Mouse (Mus musculus): Measurements from ENCODE around the gene Dmgdh. TPM values are rescaled to one million over a fixed set of nuclear protein-coding genes. Genes with fewer than 3 reads are reported as not detected.
A peak's percentile ranks its signal among the peaks of the same experiment; 100 is the strongest.

Gene Dmgdh
- 0.26 TPM in 1 of 2 replicates, not detected in the other for polyA plus RNA-seq (2015; fragmentation: Nextera tagmentation; extraction: Ambion mirVana)

DNA sequence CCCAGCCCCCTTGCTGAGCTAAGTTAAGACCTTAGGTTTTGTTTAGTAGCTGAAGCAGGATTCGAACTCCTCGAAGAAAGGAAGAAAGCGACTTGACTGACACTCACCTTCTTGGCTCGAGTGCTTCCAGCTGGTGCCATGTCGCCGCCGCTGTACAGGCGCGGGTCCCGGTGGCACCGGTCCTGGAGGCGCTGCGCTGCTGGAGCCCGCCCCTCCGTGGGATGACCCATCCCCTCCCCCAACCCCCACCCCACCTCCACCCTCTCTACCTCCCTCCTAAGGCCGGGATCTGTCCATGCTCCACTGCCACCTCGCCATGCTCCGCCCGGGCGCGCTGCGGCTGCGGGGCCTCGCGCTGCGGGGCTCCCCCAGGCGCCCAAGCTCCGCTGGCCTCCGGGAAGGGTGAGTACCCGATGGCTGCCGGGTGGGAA lies at the start of gene Dmgdh, which contains the start of gene Bhmt2:
Dmgdh (plus strand) TSS at position 303 of the 431 bp plus-strand sequence.
Bhmt2 (minus strand) TSS at position 172 of the 431 bp plus-strand sequence.
- WGBS = 3% methylated on average over 23 of the region's 31 CpGs
- H3K4me3 ChIP-seq (ENCODE audit: low read length) = no peak within 1 kb of the TSS

DNA sequence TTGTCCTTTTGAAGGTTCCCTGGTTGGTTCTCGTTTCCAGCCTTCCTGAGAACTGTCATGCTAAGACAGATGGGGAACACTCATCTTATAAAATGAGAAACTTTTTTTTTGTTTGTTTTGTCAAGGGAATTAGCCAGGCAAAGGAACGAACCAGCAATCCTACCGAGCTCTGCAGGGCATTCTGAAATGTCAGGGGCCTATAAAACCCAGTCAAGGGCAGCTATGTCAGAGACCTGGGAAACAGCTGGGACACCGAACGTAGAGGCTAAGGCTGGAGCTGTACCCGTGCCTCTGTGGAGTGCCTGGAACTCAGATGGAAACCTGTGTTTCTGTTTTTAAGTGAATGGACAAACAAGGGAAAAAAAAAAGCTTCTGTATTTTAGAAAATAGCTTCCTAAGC lies 45.4 kb upstream of the Dmgdh start:
- WGBS = 19% methylated on average over 6 of the region's 6 CpGs
- H3K27ac ChIP-seq (ENCODE audit: low read length) = no peak overlapping the region
- no peak for ATAC-seq (ENCODE audit: low read depth)

More for the DNA sequence above, at the start of gene Dmgdh, which contains the start of gene Bhmt2:
- peak within 1 kb of the TSS; percentile 42 for H3K4me2 ChIP-seq (ENCODE audit: low read depth, low read length)
- ATAC-seq (ENCODE audit: low read depth) = no peak
- H3K27me3 ChIP-seq (ENCODE audit: control insufficient read depth, insufficient read depth, low read depth, low read length) = peaks cover 11% of the 10 kb centered on the region; the same call in 1 of the 2 replicates
- H3K4me1 ChIP-seq (replicated peaks; ENCODE audit: control insufficient read depth, insufficient read depth, low read length) = no peaks in the 10 kb centered on the region
- H3K9me3 ChIP-seq (ENCODE audit: control insufficient read depth, low read length) = no peaks in the 10 kb centered on the region
- no peak within 1 kb of the TSS for H3K9ac ChIP-seq (ENCODE audit: low read length)
- H3K36me3 ChIP-seq (ENCODE audit: control insufficient read depth, insufficient read depth, low read length) = no peaks in the 10 kb centered on the region
- H3K27ac ChIP-seq (ENCODE audit: low read length) = no peak within 1 kb of the TSS

DNA sequence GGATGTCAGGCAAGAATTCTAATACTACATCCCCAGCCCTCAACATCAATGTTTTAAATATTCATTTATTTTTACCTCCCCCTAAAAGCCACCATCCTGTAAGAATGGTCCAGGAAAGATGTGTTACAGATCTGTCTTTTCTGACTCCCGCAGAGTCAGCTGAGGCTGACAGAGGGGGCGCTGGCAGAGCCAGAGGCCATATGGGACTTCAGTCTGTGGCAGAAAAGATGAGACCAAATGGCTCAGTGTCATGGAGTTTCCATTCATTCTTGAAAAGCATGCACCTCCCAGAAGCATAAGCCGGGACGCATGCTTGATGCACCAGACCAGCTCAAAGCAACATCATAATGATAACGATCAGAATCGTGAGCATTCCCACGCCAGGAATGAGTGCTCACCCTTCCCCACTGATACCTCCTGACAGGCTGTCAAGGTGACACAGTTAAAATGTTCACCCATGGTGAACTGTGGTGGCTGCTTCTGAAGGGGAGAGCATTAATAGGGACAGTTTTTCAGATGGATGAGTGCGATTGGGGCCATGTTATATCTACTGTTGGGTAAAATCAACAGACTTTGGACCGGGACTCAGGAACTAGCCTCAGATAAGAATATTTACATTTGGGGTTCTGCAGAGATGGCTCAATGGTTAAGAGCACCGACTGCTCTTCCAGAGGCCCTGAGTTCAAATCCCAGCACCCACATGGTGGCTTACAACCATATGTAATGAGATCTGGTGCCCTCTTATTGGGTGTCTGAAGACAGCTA lies 43.1 kb upstream of the Dmgdh start:
- 57% methylated on average over 10 of the region's 10 CpGs for WGBS
- H3K4me3 ChIP-seq (ENCODE audit: low read length) = no peak overlapping the region
- no peak overlapping the region for H3K4me2 ChIP-seq (ENCODE audit: low read depth, low read length)
- no peak for ATAC-seq (ENCODE audit: low read depth)
- no peak overlapping the region for H3K27ac ChIP-seq (ENCODE audit: low read length)
- H3K9me3 ChIP-seq (ENCODE audit: control insufficient read depth, low read length) = no peaks in the 10 kb centered on the region
- H3K4me1 ChIP-seq (replicated peaks; ENCODE audit: control insufficient read depth, insufficient read depth, low read length) = no peaks in the 10 kb centered on the region
- H3K27me3 ChIP-seq (ENCODE audit: control insufficient read depth, insufficient read depth, low read depth, low read length) = no peaks in the 10 kb centered on the region
- H3K36me3 ChIP-seq (ENCODE audit: control insufficient read depth, insufficient read depth, low read length) = no peaks in the 10 kb centered on the region
- no peak overlapping the region for H3K9ac ChIP-seq (ENCODE audit: low read length)

More for the DNA sequence above, 45.4 kb upstream of the Dmgdh start:
- Histone ChIP-seq H3K4me2 (ENCODE audit: low read depth, low read length) (no peak overlapping the region), H3K36me3 (ENCODE audit: control insufficient read depth, insufficient read depth, low read length) (no peaks in the 10 kb centered on the region), H3K27me3 (ENCODE audit: control insufficient read depth, insufficient read depth, low read depth, low read length) (no peaks in the 10 kb centered on the region), H3K4me1 (replicated peaks; ENCODE audit: control insufficient read depth, insufficient read depth, low read length) (no peaks in the 10 kb centered on the region), H3K9ac (ENCODE audit: low read length) (no peak overlapping the region), H3K9me3 (ENCODE audit: control insufficient read depth, low read length) (no peaks in the 10 kb centered on the region), H3K4me3 (ENCODE audit: low read length) (no peak overlapping the region)

DNA sequence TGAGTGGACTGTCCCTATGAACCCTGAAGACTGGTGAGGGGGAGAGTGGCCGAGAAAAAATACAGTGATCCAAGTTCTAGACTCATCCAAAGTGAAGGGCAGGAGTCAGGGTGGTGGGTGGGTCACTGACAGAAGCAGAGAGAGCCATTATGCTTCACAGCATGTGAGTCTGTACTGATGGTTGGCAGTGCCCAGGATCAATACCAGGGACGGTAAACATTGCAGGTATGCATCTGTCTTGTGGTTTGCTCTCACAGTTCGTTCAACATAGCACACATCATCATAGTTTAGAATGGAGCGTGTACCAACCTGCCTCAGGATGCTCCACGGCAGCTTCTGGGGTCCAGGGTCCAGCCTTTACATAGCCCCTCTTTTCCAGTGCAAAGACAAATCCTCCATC lies 41.3 kb upstream of the Dmgdh start:
- WGBS = 81% methylated on average over 5 of the region's 5 CpGs
- H3K4me3 ChIP-seq (ENCODE audit: low read length) = no peak overlapping the region
- no peaks in the 10 kb centered on the region for H3K4me1 ChIP-seq (replicated peaks; ENCODE audit: control insufficient read depth, insufficient read depth, low read length)
- no peak for ATAC-seq (ENCODE audit: low read depth)
- H3K9me3 ChIP-seq (ENCODE audit: control insufficient read depth, low read length) = no peaks in the 10 kb centered on the region
- H3K27ac ChIP-seq (ENCODE audit: low read length) = no peak overlapping the region
- H3K27me3 ChIP-seq (ENCODE audit: control insufficient read depth, insufficient read depth, low read depth, low read length) = no peaks in the 10 kb centered on the region
- no peak overlapping the region for H3K9ac ChIP-seq (ENCODE audit: low read length)
- no peaks in the 10 kb centered on the region for H3K36me3 ChIP-seq (ENCODE audit: control insufficient read depth, insufficient read depth, low read length)
- H3K4me2 ChIP-seq (ENCODE audit: low read depth, low read length) = no peak overlapping the region

DNA sequence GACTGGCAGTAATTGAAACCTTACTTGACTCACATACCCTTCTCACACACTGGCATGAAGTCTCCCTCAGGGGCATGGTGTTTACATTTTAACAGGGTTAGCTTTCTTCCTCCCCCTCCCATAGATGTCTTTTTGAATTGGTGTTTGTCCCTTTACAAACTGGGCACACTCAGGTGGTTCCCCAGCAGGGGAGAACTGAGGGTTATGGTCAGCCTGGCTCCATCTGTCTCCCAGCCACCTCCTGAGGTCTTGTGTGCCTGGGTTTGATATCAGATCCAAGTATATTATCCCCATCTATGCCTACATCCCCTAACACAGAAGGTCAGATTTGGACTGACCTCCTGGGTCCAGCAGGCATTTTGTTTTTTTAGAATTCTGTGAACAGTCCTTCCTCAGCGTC lies 37.7 kb upstream of the Dmgdh start:
- H3K9ac ChIP-seq (ENCODE audit: low read length) = no peak overlapping the region
- no peaks in the 10 kb centered on the region for H3K36me3 ChIP-seq (ENCODE audit: control insufficient read depth, insufficient read depth, low read length)
- H3K4me1 ChIP-seq (replicated peaks; ENCODE audit: control insufficient read depth, insufficient read depth, low read length) = no peaks in the 10 kb centered on the region
- H3K4me2 ChIP-seq (ENCODE audit: low read depth, low read length) = no peak overlapping the region
- ATAC-seq (ENCODE audit: low read depth) = no peak
- H3K9me3 ChIP-seq (ENCODE audit: control insufficient read depth, low read length) = no peaks in the 10 kb centered on the region
- H3K4me3 ChIP-seq (ENCODE audit: low read length) = no peak overlapping the region
- no peaks in the 10 kb centered on the region for H3K27me3 ChIP-seq (ENCODE audit: control insufficient read depth, insufficient read depth, low read depth, low read length)
- WGBS = 75% methylated on average over 1 of the region's 1 CpGs
- H3K27ac ChIP-seq (ENCODE audit: low read length) = no peak overlapping the region

DNA sequence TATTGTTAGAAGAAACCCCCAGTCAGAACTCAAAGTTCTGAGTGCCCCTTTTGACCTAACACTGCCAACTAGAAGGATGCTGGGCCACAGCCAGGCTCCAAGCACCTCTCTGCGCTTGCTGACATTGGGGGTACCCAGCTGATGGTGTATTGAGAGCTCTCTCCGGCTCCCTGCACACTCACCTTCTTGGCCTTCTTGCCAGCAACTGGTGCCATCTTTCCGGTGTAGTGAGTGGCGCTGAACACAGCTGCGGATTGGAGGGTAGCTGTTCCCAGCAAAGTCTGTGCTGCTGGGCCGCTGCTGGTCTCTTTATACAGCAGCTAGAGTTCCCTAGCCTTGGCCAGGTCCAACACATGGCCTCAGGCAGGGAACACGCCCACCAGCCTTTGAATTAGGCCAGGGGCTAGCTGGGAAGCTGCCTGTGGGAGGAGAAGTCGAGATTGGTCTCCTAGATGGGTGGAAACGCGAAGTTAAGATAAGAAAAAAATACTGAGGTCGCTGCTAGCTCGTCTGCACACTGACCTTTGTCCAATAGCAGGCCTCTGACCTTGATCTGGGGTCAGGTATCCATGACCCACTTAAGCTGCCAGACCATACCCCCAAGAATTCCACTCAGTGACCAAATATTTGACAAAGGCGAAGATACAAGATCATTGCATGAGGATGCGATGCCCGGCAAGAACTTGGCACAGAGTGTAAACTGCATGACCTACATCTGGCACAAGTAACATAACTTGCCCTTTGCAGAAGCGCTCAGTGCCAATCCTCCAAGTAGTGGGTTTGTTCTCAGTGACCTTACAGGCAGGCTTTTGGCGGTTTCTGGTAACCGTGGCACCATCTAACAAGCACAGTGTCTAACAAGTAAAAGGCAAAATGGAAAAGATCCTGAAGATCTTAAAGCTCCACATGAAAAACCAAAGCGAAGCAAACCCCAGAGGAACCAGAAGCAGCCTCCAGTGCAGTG lies 36.7 kb upstream of the Dmgdh start, which contains the start of gene Bhmt:
Bhmt (minus strand) TSS at position 680 of the 964 bp plus-strand sequence.
- no peak for ATAC-seq (ENCODE audit: low read depth)
- Histone ChIP-seq H3K27ac (ENCODE audit: low read length) (no peak within 1 kb of the TSS), H3K4me3 (ENCODE audit: low read length) (no peak within 1 kb of the TSS), H3K4me1 (replicated peaks; ENCODE audit: control insufficient read depth, insufficient read depth, low read length) (no peaks in the 10 kb centered on the region), H3K9me3 (ENCODE audit: control insufficient read depth, low read length) (no peaks in the 10 kb centered on the region), H3K36me3 (ENCODE audit: control insufficient read depth, insufficient read depth, low read length) (no peaks in the 10 kb centered on the region), H3K4me2 (ENCODE audit: low read depth, low read length) (no peak within 1 kb of the TSS), H3K27me3 (ENCODE audit: control insufficient read depth, insufficient read depth, low read depth, low read length) (no peaks in the 10 kb centered on the region), H3K9ac (ENCODE audit: low read length) (no peak within 1 kb of the TSS)
- WGBS = 60% methylated on average over 19 of the region's 19 CpGs

DNA sequence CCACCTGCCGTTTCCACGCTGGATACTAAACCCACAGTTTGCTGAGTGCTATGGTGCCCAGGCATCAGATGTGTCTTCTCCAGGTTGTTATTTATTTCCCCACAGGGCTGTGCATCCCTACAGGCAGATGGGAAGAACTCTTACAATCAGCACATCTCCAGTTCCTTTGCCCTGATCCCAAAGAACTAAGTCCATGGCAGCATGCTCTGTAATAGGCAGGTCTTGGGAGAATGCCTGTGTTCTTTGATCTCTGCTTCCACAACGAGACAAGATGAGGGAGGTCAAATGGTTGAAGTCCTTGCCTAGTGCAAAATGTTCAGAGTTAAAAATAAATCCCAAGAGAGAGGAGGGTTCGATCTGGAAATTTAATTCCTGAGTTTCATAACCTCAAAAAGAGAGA lies 34.6 kb upstream of the Dmgdh start:
- Histone ChIP-seq H3K4me1 (replicated peaks; ENCODE audit: control insufficient read depth, insufficient read depth, low read length) (no peaks in the 10 kb centered on the region), H3K27me3 (ENCODE audit: control insufficient read depth, insufficient read depth, low read depth, low read length) (no peaks in the 10 kb centered on the region), H3K4me3 (ENCODE audit: low read length) (no peak overlapping the region), H3K27ac (ENCODE audit: low read length) (no peak overlapping the region), H3K9me3 (ENCODE audit: control insufficient read depth, low read length) (no peaks in the 10 kb centered on the region), H3K36me3 (ENCODE audit: control insufficient read depth, insufficient read depth, low read length) (no peaks in the 10 kb centered on the region), H3K4me2 (ENCODE audit: low read depth, low read length) (no peak overlapping the region), H3K9ac (ENCODE audit: low read length) (no peak overlapping the region)
- 58% methylated on average over 4 of the region's 4 CpGs for WGBS
- no peak for ATAC-seq (ENCODE audit: low read depth)

DNA sequence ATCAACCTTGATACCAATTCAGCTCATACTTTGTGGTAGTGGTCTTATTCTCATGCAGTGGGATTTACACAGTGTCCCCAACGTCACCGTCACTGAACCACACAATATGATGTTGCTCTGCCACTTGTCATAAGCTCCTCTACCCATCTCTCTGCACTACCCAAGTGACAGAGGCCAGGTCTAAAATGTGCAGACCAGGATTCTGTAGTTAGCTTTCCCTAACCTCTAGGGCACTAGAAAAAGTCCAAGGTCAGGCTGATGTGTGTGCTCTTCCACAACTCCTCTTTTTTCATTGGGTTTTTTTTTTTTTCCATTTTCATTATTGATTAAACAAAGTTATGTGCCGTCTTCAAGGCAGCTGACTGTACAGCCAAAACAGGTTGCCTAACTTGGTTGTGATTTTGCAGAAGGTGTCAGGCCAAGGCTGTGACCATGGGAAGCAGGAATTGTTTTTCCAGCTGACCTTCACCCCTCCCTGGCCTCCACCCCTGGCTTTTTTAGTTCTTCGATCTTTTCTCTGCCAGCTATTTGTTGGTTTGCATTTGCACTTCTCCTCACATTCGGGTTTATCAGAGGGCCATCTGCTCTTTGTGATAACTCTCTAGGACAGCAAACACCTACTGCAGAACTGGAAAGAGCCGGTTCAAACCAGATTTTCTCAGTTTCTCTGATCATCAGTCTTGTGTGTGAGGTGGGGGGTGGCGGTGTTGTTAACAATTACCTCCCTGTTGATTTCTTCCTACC lies 25.7 kb upstream of the Dmgdh start:
- Histone ChIP-seq H3K27ac (ENCODE audit: low read length) (no peak overlapping the region), H3K36me3 (ENCODE audit: control insufficient read depth, insufficient read depth, low read length) (no peaks in the 10 kb centered on the region), H3K4me3 (ENCODE audit: low read length) (no peak overlapping the region), H3K9me3 (ENCODE audit: control insufficient read depth, low read length) (no peaks in the 10 kb centered on the region), H3K4me1 (replicated peaks; ENCODE audit: control insufficient read depth, insufficient read depth, low read length) (no peaks in the 10 kb centered on the region), H3K27me3 (ENCODE audit: control insufficient read depth, insufficient read depth, low read depth, low read length) (no peaks in the 10 kb centered on the region), H3K9ac (ENCODE audit: low read length) (no peak overlapping the region), H3K4me2 (ENCODE audit: low read depth, low read length) (no peak overlapping the region)
- no peak for ATAC-seq (ENCODE audit: low read depth)
- WGBS = 56% methylated on average over 7 of the region's 7 CpGs
